In genomic region chr3:101601003-101601525, GRCm38 (mm10) we compare ENCODE assay signal across 8 mouse cellular contexts. TPM values are rescaled to one million over a fixed set of nuclear protein-coding genes. Genes with fewer than 3 reads are reported as not detected.
DNase-seq lines count a peak whose midpoint lies in the region; ATAC-seq and TF ChIP-seq lines count a peak whose summit lies in the region.

No protein-coding gene starts in this region.

- 61% methylated on average over 8 of the region's 8 CpGs for WGBS in liver, adult 2 months
- WGBS in forebrain, embryonic 12.5 days, result 57% methylated on average over 8 of the region's 8 CpGs
- 48% methylated on average over 8 of the region's 8 CpGs for WGBS in limb, embryonic 13.5 days
- 44% methylated on average over 8 of the region's 8 CpGs for WGBS in stomach, embryonic 14.5 days

- TF ChIP-seq CTCF in liver, adult 2 months (IDR thresholded peaks at IDR 0.05; ENCODE audit: low read depth, low read length), result no peak

- H3K4me3 ChIP-seq in liver, adult 2 months (ENCODE audit: insufficient read depth, low read depth, low read length), result no peak overlapping the region
- H3K4me3 ChIP-seq in forebrain, embryonic 12.5 days (replicated peaks), result no peak overlapping the region
- 0 out of 2 replicates have a peak overlapping the region, but pooled peaks have one; percentile 7 for H3K4me3 ChIP-seq in limb, embryonic 13.5 days
- no peak overlapping the region for H3K4me3 ChIP-seq in stomach, embryonic 14.5 days (ENCODE audit: low read depth, low read length)

- H3K4me1 ChIP-seq in liver, adult 2 months (ENCODE audit: control insufficient read depth, insufficient read depth, low read length), result peaks cover 38% of the 10 kb centered on the region
- H3K4me1 ChIP-seq in forebrain, embryonic 12.5 days, result peaks cover 81% of the 10 kb centered on the region
- H3K4me1 ChIP-seq in limb, embryonic 13.5 days, result peaks cover 82% of the 10 kb centered on the region
- H3K4me1 ChIP-seq in stomach, embryonic 14.5 days (ENCODE audit: control insufficient read depth, insufficient read depth, low read length), result peaks cover 65% of the 10 kb centered on the region

- H3K4me2 ChIP-seq in forebrain, embryonic 12.5 days, result peak overlapping the region; percentile 23
- H3K4me2 ChIP-seq in limb, embryonic 13.5 days (replicated peaks), result peak overlapping the region; percentile 84
- peak overlapping the region; percentile 82 for H3K4me2 ChIP-seq in stomach, embryonic 14.5 days (replicated peaks; ENCODE audit: low read depth, low read length)

- peak; percentile 24 for DNase-seq in liver, adult 2 months (ENCODE audit: extremely low read depth, low read depth, low spot score)
- no peak for DNase-seq in liver
- no peak for DNase-seq in B cell, adult 2 months
- DNase-seq in left cerebral cortex, postnatal 25 days (ENCODE audit: low spot score in 2 of 2), result no peak
- DNase-seq in embryo, embryonic 10.5 days (ENCODE audit: low spot score), result no peak

- TF ChIP-seq POLR2A in liver, adult 2 months (IDR thresholded peaks at IDR 0.05; ENCODE audit: extremely low read depth, insufficient read depth, low read length), result no peak

- 0 out of 2 replicates have a peak overlapping the region, but pooled peaks have one; percentile 2 for H3K27ac ChIP-seq in liver, adult 2 months (replicated peaks; ENCODE audit: insufficient read depth, low read depth, low read length)
- H3K27ac ChIP-seq in forebrain, embryonic 12.5 days, result 0 out of 2 replicates have a peak overlapping the region, but pooled peaks have one; percentile 56
- H3K27ac ChIP-seq in limb, embryonic 13.5 days, result 0 out of 2 replicates have a peak overlapping the region, but pooled peaks have one; percentile 33
- H3K27ac ChIP-seq in stomach, embryonic 14.5 days (ENCODE audit: low read length), result no peak overlapping the region; the same call in 1 of the 2 replicates

- peaks cover 4% of the 10 kb centered on the region; the same call in 1 of the 2 replicates for H3K36me3 ChIP-seq in liver, adult 2 months (ENCODE audit: control insufficient read depth, insufficient read depth, low read length)
- H3K36me3 ChIP-seq in forebrain, embryonic 12.5 days (replicated peaks), result no peaks in the 10 kb centered on the region
- H3K36me3 ChIP-seq in limb, embryonic 13.5 days, result no peaks in the 10 kb centered on the region; the same call in 1 of the 2 replicates
- H3K36me3 ChIP-seq in stomach, embryonic 14.5 days (ENCODE audit: control insufficient read depth, insufficient read depth, low read length), result no peaks in the 10 kb centered on the region

- ATAC-seq in forebrain, embryonic 12.5 days (ENCODE audit: low FRiP score), result no peak
- no peak for ATAC-seq in limb, embryonic 13.5 days (ENCODE audit: low FRiP score, low read depth)
- ATAC-seq in stomach, embryonic 14.5 days (ENCODE audit: insufficient number of reproducible peaks, insufficient read depth, low FRiP score, low read depth), result no peak

- H3K27me3 ChIP-seq in liver, adult 2 months (ENCODE audit: control insufficient read depth, insufficient read depth, low read length), result no peaks in the 10 kb centered on the region
- H3K27me3 ChIP-seq in forebrain, embryonic 12.5 days, result peaks cover 5% of the 10 kb centered on the region; the same call in 1 of the 2 replicates
- no peaks in the 10 kb centered on the region for H3K27me3 ChIP-seq in limb, embryonic 13.5 days
- H3K27me3 ChIP-seq in stomach, embryonic 14.5 days (ENCODE audit: control insufficient read depth, insufficient read depth, low read length), result no peaks in the 10 kb centered on the region

- 0 out of 2 replicates have a peak overlapping the region, but pooled peaks have one; percentile 3 for H3K9ac ChIP-seq in liver, adult 2 months (ENCODE audit: low read depth, low read length)
- no peak overlapping the region for H3K9ac ChIP-seq in forebrain, embryonic 12.5 days
- H3K9ac ChIP-seq in limb, embryonic 13.5 days, result peak overlapping the region; percentile 19; the same call in 1 of the 2 replicates
- H3K9ac ChIP-seq in stomach, embryonic 14.5 days (replicated peaks; ENCODE audit: low read depth, low read length), result no peak overlapping the region

- intact Hi-C loops in left cerebral cortex, postnatal 25 days (cut with DNase I), result loop anchor here (5.0 kb wide), 2 partner anchors 94 to 141 kb away; no protein-coding TSS in a partner anchor

- no peaks in the 10 kb centered on the region for H3K9me3 ChIP-seq in forebrain, embryonic 12.5 days
- H3K9me3 ChIP-seq in limb, embryonic 13.5 days, result no peaks in the 10 kb centered on the region
- no peaks in the 10 kb centered on the region for H3K9me3 ChIP-seq in stomach, embryonic 14.5 days (ENCODE audit: control insufficient read depth, low read depth, low read length)

- H3K79me2 ChIP-seq in liver, adult 2 months (ENCODE audit: control insufficient read depth, insufficient read depth, low read length), result peaks cover 27% of the 10 kb centered on the region; the same call in 1 of the 2 replicates

RNA-seq across cellular contexts. Expression of gene Atp1a1, which starts 3.4 kb away (rescaled TPM):
- total RNA-seq in liver, adult 2 months (2014; rRNA removed), result 163 and 184 TPM in 2 replicates
- 159 and 183 TPM in 2 replicates for polyA plus RNA-seq in liver, adult 2 months (2012; rRNA removed)
- polyA plus RNA-seq in forebrain, embryonic 12.5 days (2016; fragmentation: Nextera tagmentation; extraction: Ambion mirVana), result 45.0 and 51.5 TPM in 2 replicates
- 59.6 and 63.5 TPM in 2 replicates for polyA plus RNA-seq in limb, embryonic 13.5 days (2015; fragmentation: Nextera tagmentation; extraction: Ambion mirVana)
- 167 and 190 TPM in 2 replicates for polyA plus RNA-seq in stomach, embryonic 14.5 days (2014; fragmentation: Nextera tagmentation; extraction: Ambion mirVana)
- total RNA-seq in left cerebral cortex, postnatal 25 days (2021), result 1,000 to 10,000 TPM; 1,156 to 1,300 TPM

Comparison
In these comparisons a context has a peak if more than half of its experiments do, and no peak if none do; other contexts are left out.
1. H3K9ac ChIP-seq: peak in liver, adult 2 months (single experiment) and limb, embryonic 13.5 days (single experiment); none in forebrain, embryonic 12.5 days (single experiment) and stomach, embryonic 14.5 days (single experiment).
2. H3K4me2 ChIP-seq: peak in every context shown above with its lines; median percentile 84 in limb, embryonic 13.5 days; 82 in stomach, embryonic 14.5 days; 23 in forebrain, embryonic 12.5 days.